Mouse (Mus musculus): ENCODE results near the gene Stac.

Stac gene

GRCm38 (mm10) chr9:111606603-111607002, 83.5 kb downstream of the Stac start:
- no peak for DNase-seq (ENCODE audit: low spot score in 2 of 2)

DNA sequence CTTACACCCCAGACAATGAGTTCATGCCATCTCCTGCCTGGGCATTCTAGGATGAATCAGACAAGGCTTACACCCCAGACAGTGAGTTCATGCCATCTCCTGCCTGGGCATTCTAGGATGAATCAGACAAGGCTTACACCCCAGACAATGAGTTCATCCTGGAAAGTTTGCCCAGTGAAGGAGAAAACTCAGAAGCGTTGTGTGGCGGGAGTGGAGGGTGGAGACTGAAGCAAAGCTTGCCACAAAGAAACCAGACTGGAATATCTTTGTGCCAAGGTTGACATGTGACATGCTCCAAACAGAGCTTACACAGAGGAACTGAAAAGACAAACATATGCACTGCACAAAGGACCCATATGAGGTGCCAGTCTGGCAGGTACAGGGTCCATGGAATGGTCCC, 102.6 kb downstream of the Stac start:
- no peak for DNase-seq (ENCODE audit: low spot score in 2 of 2)

DNA sequence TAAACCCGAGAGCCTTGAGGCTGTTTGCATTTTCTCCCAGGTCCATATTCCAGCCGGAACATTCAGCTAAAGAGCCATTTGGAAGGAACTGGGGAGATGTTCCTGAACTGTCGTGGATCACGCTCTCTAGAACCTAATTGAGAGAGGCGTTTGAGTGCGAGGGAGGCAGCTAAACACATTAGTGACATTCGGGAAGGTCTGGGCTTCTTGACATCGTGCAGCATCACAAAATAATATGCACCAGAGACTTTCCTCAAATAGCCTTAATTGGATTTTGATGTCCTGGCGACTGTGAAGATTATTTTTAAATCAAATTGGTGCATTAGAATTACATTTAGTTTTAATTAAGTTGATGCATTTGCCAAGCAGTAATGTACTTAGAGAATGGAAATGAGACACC, 111.4 kb downstream of the Stac start:
- no peak for DNase-seq (ENCODE audit: low spot score in 2 of 2)

- DNase-seq (ENCODE audit: low spot score in 2 of 2) = no peak
These were observed 112.7 kb downstream of the Stac start for GRCm38 (mm10) chr9:111577453-111577852.

DNA sequence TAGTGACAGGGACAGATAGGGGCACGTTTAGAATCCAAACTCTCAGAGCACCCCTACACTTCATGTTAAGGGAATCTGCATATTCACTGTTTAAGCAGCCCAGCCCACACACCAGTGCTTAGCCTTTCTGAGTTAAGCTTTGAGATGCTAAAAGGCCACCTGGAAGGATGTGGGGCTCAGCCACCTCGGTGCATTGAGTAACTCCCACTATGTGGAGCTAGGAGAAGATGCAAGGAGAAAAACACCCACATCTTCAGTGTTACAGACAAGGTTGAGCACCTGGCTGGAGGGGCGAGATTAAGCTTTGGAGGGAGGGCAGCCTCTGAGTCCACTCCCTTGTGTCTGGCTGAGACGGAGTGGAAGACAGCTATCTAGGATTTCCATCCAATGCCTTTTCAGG, 114.3 kb downstream of the Stac start:
- DNase-seq (ENCODE audit: low spot score in 2 of 2) = no peak

GRCm38 (mm10) chr9:111573836-111574235, 116.3 kb downstream of the Stac start:
- DNase-seq (ENCODE audit: low spot score in 2 of 2) = no peak

DNA sequence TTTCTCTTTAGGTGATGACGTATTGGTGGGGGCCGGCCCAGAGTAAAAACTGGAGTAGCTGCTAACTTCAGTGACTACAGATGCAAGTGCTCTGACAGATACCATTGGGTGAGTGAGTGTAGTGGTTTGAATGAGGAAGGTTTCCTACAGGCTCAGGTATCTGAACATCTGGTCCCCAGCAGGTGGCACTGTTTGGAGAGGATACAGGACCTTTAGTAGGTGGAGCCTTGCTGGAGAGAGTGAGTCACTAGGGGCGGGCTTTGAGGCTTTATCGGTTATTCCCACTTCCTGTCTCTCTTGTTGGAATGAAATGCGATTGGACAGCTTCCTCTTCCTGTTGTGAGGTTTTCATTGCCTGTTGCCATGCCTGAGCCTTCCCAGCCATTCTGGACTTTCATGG, 118.5 kb downstream of the Stac start:
- no peak for DNase-seq (ENCODE audit: low spot score in 2 of 2)

GRCm38 (mm10) chr9:111564176-111564575, 126.0 kb downstream of the Stac start:
- no peak for DNase-seq (ENCODE audit: low spot score in 2 of 2)

DNA sequence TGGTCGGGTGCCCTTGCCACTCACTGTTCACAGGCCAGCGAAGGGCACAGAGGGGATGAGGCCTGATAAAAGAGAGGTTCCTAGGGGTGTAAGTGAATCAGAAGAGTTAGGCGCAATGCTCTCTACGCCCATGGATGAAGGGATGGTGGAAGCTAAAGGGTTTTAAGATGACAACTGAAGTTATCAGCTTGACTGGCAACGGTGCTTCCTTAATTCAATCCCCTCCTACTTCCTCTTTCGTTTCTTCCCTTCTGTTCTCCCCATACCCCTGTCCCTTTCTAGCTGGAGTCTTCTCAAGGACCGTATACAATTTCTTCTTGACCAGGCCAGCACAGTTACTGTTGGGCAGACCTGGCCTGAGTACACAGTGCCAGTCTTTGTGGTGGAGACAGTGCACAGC, 126.9 kb downstream of the Stac start:
- DNase-seq (ENCODE audit: low spot score in 2 of 2) = no peak

DNA sequence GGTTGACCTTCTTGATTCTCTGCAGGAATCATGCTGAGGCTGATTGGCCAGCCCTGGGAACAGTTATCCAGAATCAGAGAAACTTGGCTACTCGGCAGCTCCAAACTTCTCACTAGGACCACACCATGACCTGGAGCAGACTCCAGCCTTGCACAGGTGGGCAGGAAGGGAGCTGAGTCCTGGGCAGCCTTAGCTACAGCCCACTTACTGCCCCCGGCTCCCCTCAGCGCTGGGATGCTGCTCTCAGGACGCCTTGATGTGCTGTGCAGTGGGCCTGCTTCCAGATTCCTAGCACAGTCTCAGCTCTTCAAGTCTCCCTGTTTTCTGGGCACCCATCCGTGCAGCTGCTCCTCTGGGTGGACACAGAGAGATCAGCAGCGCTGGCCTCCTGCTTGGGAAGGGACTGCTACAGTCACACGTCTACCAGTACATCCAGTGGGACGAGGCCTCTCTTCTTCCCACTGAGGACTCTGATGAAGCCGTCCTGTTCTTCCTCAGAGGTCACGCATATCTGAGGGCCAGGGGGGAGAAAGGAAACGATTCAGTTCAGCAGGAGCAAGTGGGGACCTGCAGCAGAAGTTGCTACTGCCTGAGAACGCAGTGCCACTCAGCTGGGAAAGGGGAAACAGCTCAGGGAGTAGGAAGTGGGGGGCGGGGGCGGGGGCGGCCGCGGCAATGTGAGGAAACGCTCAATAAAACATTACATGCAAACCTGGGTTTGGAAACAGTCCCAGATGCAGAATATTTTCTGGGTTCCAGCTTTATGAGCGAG, 127.7 kb downstream of the Stac start:
- DNase-seq (ENCODE audit: low spot score in 2 of 2) = no peak

GRCm38 (mm10) chr9:111556699-111557098, 133.4 kb downstream of the Stac start:
- no peak for DNase-seq (ENCODE audit: low spot score in 2 of 2)

GRCm38 (mm10) chr9:111552865-111553264, 137.3 kb downstream of the Stac start:
- no peak for DNase-seq (ENCODE audit: low spot score in 2 of 2)

DNA sequence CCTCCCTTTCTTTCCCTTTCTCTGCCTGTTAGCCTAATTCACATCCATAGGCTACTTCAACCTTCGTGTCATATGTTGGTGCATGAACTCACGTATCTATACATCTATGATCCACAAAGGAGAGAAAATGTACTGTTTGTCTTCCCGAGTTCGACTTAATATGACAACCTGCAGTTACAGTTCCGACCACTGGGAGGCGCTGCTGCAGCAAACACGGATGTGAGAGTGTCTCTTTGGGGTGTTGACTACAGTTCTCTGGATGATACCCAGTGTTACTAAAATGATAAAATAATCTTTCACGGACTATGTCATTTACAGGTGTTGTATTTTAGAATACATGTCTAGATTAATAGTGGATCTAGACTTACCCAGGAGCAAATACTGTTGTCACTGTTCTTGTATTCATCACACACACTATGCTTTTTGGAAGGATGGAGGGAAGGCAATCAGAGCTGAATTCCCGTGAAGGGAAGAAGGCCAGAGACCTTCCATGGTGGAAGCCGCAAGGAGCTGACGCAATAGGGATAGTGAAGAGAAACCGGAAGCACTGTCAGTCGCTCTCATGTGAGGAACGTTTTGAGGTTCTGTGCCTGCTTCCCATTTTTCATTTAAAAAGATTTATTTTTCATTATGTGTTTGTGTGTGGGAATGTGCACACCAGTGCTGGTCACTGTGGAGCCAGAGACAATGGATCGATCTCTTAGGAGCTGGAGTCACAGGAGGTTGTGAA, 138.5 kb downstream of the Stac start:
- no peak for DNase-seq (ENCODE audit: low spot score in 2 of 2)

GRCm38 (mm10) chr9:111550963-111551321, 139.2 kb downstream of the Stac start:
- no peak for DNase-seq (ENCODE audit: low spot score in 2 of 2)

GRCm38 (mm10) chr9:111550281-111550962, 139.7 kb downstream of the Stac start:
- DNase-seq (ENCODE audit: low spot score in 2 of 2) = no peak

- no peak for DNase-seq (ENCODE audit: low spot score in 2 of 2)
These were observed 147.5 kb downstream of the Stac start for GRCm38 (mm10) chr9:111542663-111543062.

DNA sequence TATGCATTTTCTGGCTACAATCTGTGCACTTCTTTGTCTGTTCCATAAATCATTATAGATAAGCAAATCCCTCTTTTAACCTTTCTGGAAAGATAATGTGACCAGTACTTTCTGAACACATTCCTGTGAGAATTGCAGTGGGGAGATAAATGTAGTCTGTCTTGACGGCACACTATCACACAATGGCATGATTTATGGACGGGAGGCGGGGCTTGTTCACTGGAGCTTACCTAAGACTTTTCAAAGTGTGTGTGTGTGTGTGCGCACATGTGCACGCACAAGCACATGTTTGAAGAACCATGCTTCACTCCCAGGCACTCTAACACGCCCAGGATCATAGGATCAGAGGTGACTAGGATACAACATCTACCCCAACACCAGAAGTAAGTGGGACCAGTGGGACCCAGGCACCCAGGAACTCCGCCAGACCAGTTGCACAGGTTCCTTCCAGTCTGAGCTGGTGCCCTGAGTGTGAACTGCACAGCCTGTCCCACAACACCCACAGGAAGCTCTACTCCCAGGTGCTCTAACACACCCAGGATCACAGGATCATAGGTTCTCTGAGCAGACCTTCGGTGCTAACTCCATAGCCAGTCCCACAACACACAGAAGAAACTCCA, 154.6 kb downstream of the Stac start:
- DNase-seq (ENCODE audit: low spot score in 2 of 2) = no peak

GRCm38 (mm10) chr9:111534744-111535423, 155.3 kb downstream of the Stac start:
- DNase-seq (ENCODE audit: low spot score in 2 of 2) = no peak

DNA sequence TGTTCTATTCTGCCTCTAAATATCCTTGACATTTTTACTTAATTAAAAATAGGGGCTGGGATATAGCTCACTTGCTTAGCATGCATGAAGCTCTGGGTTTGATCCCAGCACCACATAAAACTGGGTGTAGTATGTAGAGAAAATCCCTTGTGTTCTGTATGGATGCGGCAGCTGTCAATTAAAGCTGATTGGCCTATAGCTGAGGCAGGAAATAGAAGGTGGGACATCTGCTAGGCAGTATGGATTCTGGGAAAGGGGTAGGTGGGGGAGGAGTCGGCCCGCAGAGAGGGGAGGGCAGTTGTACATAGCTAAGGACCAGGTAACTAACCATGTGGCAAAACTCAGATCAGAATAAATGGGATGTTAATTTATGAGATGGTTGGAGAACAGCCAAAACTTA, 166.3 kb downstream of the Stac start:
- DNase-seq (ENCODE audit: low spot score in 2 of 2) = no peak

GRCm38 (mm10) chr9:111523111-111523510, 167.0 kb downstream of the Stac start:
- no peak for DNase-seq (ENCODE audit: low spot score in 2 of 2)

DNA sequence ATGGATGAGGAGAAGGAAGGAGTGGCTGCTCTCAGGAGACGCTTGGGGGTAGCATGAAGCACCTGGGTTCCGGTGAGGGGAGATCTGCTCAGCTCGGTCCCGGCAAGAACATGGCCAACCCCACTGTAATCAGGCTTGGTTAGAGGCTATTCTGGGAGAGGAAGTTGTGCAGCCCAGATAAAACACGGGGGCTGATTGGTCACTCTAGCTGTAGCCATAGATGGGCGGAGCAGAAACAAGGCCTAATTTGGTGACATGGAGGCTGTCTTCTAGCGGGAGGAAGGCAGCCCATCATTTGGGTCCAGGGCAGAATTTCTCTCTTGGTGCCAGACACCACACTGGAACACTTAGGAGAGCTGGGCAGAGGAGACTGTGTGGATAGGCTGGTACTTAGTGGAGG, 167.9 kb downstream of the Stac start:
- no peak for DNase-seq (ENCODE audit: low spot score in 2 of 2)

- DNase-seq (ENCODE audit: low spot score in 2 of 2) = no peak
These were observed 174.6 kb downstream of the Stac start for GRCm38 (mm10) chr9:111515536-111515935.

All from left cerebral cortex, adult 9 months (tissue).